Mouse (Mus musculus) hindbrain, embryonic 14.5 days (tissue): ENCODE data around the gene Ctse. TPM values are rescaled to one million over a fixed set of nuclear protein-coding genes. Genes with fewer than 3 reads are reported as not detected.

Experiments used
- ATAC-seq: fragments of 200-750 bp; cut with Nextera tagmentation; 2 replicates; pipeline ENCODE4 v1.8.0; 2017; ENCODE audit warnings: moderate number of reproducible peaks, mild to moderate bottlenecking, moderate TSS enrichment, moderate library complexity; ENCODE audit not compliant: low FRiP score
- DNase-seq: peaks from one replicate; pipeline ENCODE4 v3.0.0-alpha.2; 2015; ENCODE audit warnings: low spot score
- H3K27ac ChIP-seq: fragments of 300-500 bp; sonication (generic); 2 replicates; pipeline ENCODE4 v1.5.1; 2014; ENCODE audit warnings: mild to moderate bottlenecking, moderate library complexity
- H3K27me3 ChIP-seq: fragments of 300-500 bp; sonication (generic); 2 replicates; pipeline ENCODE4 v1.6.1; 2014; ENCODE audit warnings: mild to moderate bottlenecking, low read length, mixed read lengths; ENCODE audit not compliant: control insufficient read depth, insufficient read depth
- H3K36me3 ChIP-seq: fragments of 300-500 bp; sonication (generic); replicated peaks from 2 replicates; pipeline ENCODE4 v1.6.1; 2014; ENCODE audit not compliant: control insufficient read depth, insufficient read depth
- H3K4me1 ChIP-seq: fragments of 300-500 bp; sonication (generic); replicated peaks from 2 replicates; pipeline ENCODE4 v1.6.1; 2014; ENCODE audit warnings: antibody characterized with exemption, low read length, mixed read lengths; ENCODE audit not compliant: control insufficient read depth, insufficient read depth
- H3K4me2 ChIP-seq: fragments of 300-500 bp; sonication (generic); replicated peaks from 2 replicates; pipeline ENCODE4 v1.6.1; 2014; ENCODE audit warnings: mild to moderate bottlenecking, moderate library complexity
- H3K4me3 ChIP-seq: fragments of 300-500 bp; sonication (generic); replicated peaks from 2 replicates; pipeline ENCODE4 v1.5.1; 2014; ENCODE audit warnings: mild to moderate bottlenecking, low read length
- H3K9ac ChIP-seq: fragments of 300-500 bp; sonication (generic); 2 replicates; pipeline ENCODE4 v1.6.1; 2014
- H3K9me3 ChIP-seq: fragments of 300-500 bp; sonication (generic); 2 replicates; pipeline ENCODE4 v1.6.1; 2016; ENCODE audit warnings: low read length; ENCODE audit not compliant: control insufficient read depth
- WGBS: fragments of 180-500 bp; shearing (Covaris S2); extraction: QIAGEN DNeasy Blood & Tissue Kit; methylation state at CpG from one replicate; pipeline ENCODE4 v1.1.7; 2014; 5-methylcytosine and 5-hydroxymethylcytosine counted together
- polyA plus RNA-seq: library from polyadenylated mRNA; unstranded; fragments of >200 nt; fragmentation: Nextera tagmentation; extraction: Ambion mirVana; gene quantifications from 2 replicates; pipeline ENCODE4 v1.2.1, GENCODE M21; 2014

Ctse gene
- polyA plus RNA-seq, 1 experiment from 2014 or later: not detected

GRCm38 (mm10) chr1:131641565-131641964 lies 3.5 kb downstream of the Ctse start:
- no peak overlapping the region for H3K4me3 ChIP-seq
- no peak overlapping the region for H3K27ac ChIP-seq
- no peaks in the 10 kb centered on the region for H3K27me3 ChIP-seq
- no peak overlapping the region for H3K4me2 ChIP-seq
- no peaks in the 10 kb centered on the region for H3K9me3 ChIP-seq
- no peak overlapping the region for H3K9ac ChIP-seq
- H3K4me1 ChIP-seq: no peaks in the 10 kb centered on the region
- WGBS: 94% methylated on average over 13 of the region's 13 CpGs
- ATAC-seq (no peak), DNase-seq (no peak)
- no peaks in the 10 kb centered on the region for H3K36me3 ChIP-seq

- Histone ChIP-seq H3K9ac (no peak overlapping the region), H3K27ac (no peak overlapping the region), H3K9me3 (no peaks in the 10 kb centered on the region), H3K4me2 (no peak overlapping the region), H3K4me3 (no peak overlapping the region), H3K36me3 (no peaks in the 10 kb centered on the region), H3K4me1 (no peaks in the 10 kb centered on the region), H3K27me3 (no peaks in the 10 kb centered on the region)
- 94% methylated on average over 2 of the region's 2 CpGs for WGBS
- DNase-seq: no peak
- no peak for ATAC-seq
Measured at GRCm38 (mm10) chr1:131642251-131642650, 4.1 kb downstream of the Ctse start.

- Histone ChIP-seq H3K36me3 (no peaks in the 10 kb centered on the region), H3K4me2 (no peak overlapping the region), H3K9ac (no peak overlapping the region), H3K27ac (no peak overlapping the region), H3K27me3 (no peaks in the 10 kb centered on the region), H3K9me3 (no peaks in the 10 kb centered on the region), H3K4me3 (no peak overlapping the region), H3K4me1 (peaks cover 7% of the 10 kb centered on the region)
- ATAC-seq (no peak), DNase-seq (no peak)
- 80% methylated on average over 12 of the region's 12 CpGs for WGBS
Measured at GRCm38 (mm10) chr1:131652670-131653443, 14.8 kb downstream of the Ctse start.

GRCm38 (mm10) chr1:131655601-131656000 lies 17.5 kb downstream of the Ctse start:
- no peak overlapping the region for H3K4me3 ChIP-seq
- H3K4me2 ChIP-seq: no peak overlapping the region
- H3K27me3 ChIP-seq: no peaks in the 10 kb centered on the region
- DNase-seq: no peak
- WGBS: 90% methylated on average over 6 of the region's 6 CpGs
- H3K4me1 ChIP-seq: peaks cover 8% of the 10 kb centered on the region
- H3K9ac ChIP-seq: no peak overlapping the region
- no peak overlapping the region for H3K27ac ChIP-seq
- H3K9me3 ChIP-seq: no peaks in the 10 kb centered on the region
- ATAC-seq: no peak
- H3K36me3 ChIP-seq: no peaks in the 10 kb centered on the region

GRCm38 (mm10) chr1:131657945-131658354 lies 19.8 kb downstream of the Ctse start:
- peak overlapping the region; percentile 25; the same call in 1 of the 2 replicates for H3K4me3 ChIP-seq

GRCm38 (mm10) chr1:131659512-131660085 lies 21.5 kb downstream of the Ctse start:
- H3K4me3 ChIP-seq: no peak overlapping the region
- ATAC-seq (no peak), DNase-seq (no peak)
- no peaks in the 10 kb centered on the region for H3K9me3 ChIP-seq
- H3K27ac ChIP-seq: no peak overlapping the region
- H3K9ac ChIP-seq: no peak overlapping the region
- H3K4me2 ChIP-seq: no peak overlapping the region
- 62% methylated on average over 5 of the region's 5 CpGs for WGBS
- peaks cover 8% of the 10 kb centered on the region for H3K4me1 ChIP-seq
- H3K27me3 ChIP-seq: no peaks in the 10 kb centered on the region
- no peaks in the 10 kb centered on the region for H3K36me3 ChIP-seq

More at GRCm38 (mm10) chr1:131657945-131658354, 19.8 kb downstream of the Ctse start:
- no peaks in the 10 kb centered on the region for H3K9me3 ChIP-seq
- DNase-seq: peak; percentile 95
- peak overlapping the region; percentile 93 for H3K27ac ChIP-seq
- peak overlapping the region; percentile 62 for H3K9ac ChIP-seq
- H3K36me3 ChIP-seq: no peaks in the 10 kb centered on the region
- 0% methylated on average over 11 of the region's 11 CpGs for WGBS
- H3K4me2 ChIP-seq: peak overlapping the region; percentile 49
- peaks cover 8% of the 10 kb centered on the region for H3K4me1 ChIP-seq
- H3K27me3 ChIP-seq: no peaks in the 10 kb centered on the region
- ATAC-seq: peak; percentile 91

- Histone ChIP-seq H3K27me3 (no peaks in the 10 kb centered on the region), H3K4me2 (no peak overlapping the region), H3K27ac (no peak overlapping the region), H3K4me3 (no peak overlapping the region), H3K9ac (no peak overlapping the region; the same call in 1 of the 2 replicates), H3K9me3 (no peaks in the 10 kb centered on the region), H3K4me1 (peaks cover 8% of the 10 kb centered on the region), H3K36me3 (no peaks in the 10 kb centered on the region)
- 94% methylated on average over 2 of the region's 2 CpGs for WGBS
- ATAC-seq: no peak
- DNase-seq: no peak
Measured at GRCm38 (mm10) chr1:131660266-131660665, 22.2 kb downstream of the Ctse start.

GRCm38 (mm10) chr1:131660716-131661472 lies 22.8 kb downstream of the Ctse start:
- Histone ChIP-seq H3K4me3 (no peak overlapping the region), H3K9ac (no peak overlapping the region; the same call in 1 of the 2 replicates), H3K9me3 (no peaks in the 10 kb centered on the region), H3K27me3 (no peaks in the 10 kb centered on the region), H3K36me3 (no peaks in the 10 kb centered on the region), H3K4me2 (no peak overlapping the region), H3K27ac (no peak overlapping the region), H3K4me1 (peaks cover 8% of the 10 kb centered on the region)
- WGBS: 76% methylated on average over 7 of the region's 7 CpGs
- no peak for ATAC-seq
- DNase-seq: no peak

- H3K36me3 ChIP-seq: no peaks in the 10 kb centered on the region
- ATAC-seq (no peak), DNase-seq (no peak)
- H3K9ac ChIP-seq: no peak overlapping the region
- H3K4me1 ChIP-seq: peaks cover 8% of the 10 kb centered on the region
- 78% methylated on average over 3 of the region's 3 CpGs for WGBS
- no peaks in the 10 kb centered on the region for H3K9me3 ChIP-seq
- H3K27ac ChIP-seq: no peak overlapping the region
- no peaks in the 10 kb centered on the region for H3K27me3 ChIP-seq
- H3K4me2 ChIP-seq: no peak overlapping the region
- no peak overlapping the region for H3K4me3 ChIP-seq
Measured at GRCm38 (mm10) chr1:131661749-131662148, 23.6 kb downstream of the Ctse start.
